Mouse (Mus musculus): ENCODE data around the gene Rbm5. TPM values are rescaled to one million over a fixed set of nuclear protein-coding genes. Genes with fewer than 3 reads are reported as not detected.

Gene Rbm5
- polyA plus RNA-seq, 1 experiment from 2014 or later, result 179 TPM

DNA sequence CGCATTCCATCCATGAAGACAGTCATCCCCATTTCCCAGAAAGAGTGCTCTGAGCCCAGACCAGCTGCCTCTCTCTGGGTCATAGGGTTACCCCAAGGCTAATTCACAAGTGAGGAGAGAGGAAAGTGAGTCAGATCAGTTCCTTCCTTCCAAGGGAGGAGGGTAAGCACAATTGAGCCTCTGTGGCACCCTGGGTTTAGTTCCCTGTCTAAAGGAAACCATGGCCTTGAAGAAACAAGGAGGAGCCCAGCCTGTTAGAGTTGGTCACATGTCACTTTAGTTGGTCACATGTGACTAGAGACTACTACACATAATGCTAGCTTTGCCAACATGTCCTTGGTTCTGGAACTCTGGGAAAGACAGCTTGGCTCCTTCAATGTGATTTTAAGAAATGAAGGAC is 46.0 kb downstream of the Rbm5 start:
- Histone ChIP-seq H3K4me2 (ENCODE audit: low read depth, severe bottlenecking) (no peak overlapping the region), H3K4me3 (ENCODE audit: low read depth, low read length) (no peak overlapping the region), H3K9ac (ENCODE audit: low read length) (no peak overlapping the region), H3K27ac (replicated peaks; ENCODE audit: low read depth, low read length) (peak overlapping the region; percentile 57), H3K9me3 (ENCODE audit: control insufficient read depth, low read length) (no peaks in the 10 kb centered on the region), H3K4me1 (ENCODE audit: control insufficient read depth, insufficient read depth, low read length) (peaks cover 61% of the 10 kb centered on the region), H3K27me3 (ENCODE audit: control insufficient read depth, insufficient read depth, low read length) (no peaks in the 10 kb centered on the region), H3K36me3 (ENCODE audit: control insufficient read depth, insufficient read depth, low read length) (no peaks in the 10 kb centered on the region)
- DNase-seq (ENCODE audit: low spot score) (peak; percentile 22), ATAC-seq (ENCODE audit: insufficient number of reproducible peaks, low FRiP score, low TSS enrichment, low read depth) (no peak)
- 90% methylated on average over 1 of the region's 1 CpGs for WGBS

DNA sequence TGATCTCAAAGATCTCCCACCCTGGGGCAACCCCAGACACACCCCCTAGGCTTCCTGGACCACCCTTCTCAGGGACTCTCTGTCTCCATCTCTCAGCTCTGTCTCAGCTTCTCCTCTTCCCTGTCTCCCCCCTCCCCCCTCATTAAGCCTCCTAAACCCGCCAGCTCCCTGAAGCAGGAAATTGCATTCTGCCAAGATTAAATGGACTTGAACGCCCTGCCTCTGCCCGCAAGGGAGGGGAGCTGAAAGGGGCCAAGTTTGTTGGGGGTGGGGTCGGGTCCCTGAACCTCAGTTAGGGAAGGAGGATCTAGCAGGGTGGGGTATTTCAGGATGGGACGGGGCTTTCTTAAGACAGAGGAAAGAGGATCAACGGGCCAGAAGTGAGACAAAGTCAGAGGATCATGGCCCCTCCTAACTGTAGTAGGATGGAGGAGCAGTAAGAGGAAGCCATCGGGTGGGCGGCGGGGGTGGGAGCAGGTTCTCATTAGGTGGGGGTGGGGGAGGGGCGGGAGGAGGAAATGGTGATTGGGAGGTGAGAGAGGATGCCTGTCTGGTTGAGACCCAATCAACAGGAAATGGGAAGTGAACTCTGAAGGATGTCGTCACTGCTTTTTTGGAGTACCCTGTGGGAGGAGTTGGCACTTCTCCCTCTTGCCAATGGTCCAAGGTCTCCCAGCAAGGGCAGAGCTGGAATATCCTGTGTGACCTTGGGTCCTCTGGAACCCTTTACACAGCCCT is 46.8 kb downstream of the Rbm5 start:
- Histone ChIP-seq H3K27ac (replicated peaks; ENCODE audit: low read depth, low read length) (peak overlapping the region; percentile 57), H3K4me1 (ENCODE audit: control insufficient read depth, insufficient read depth, low read length) (peaks cover 53% of the 10 kb centered on the region), H3K9me3 (ENCODE audit: control insufficient read depth, low read length) (no peaks in the 10 kb centered on the region), H3K9ac (ENCODE audit: low read length) (peak overlapping the region; percentile 45; the same call in 1 of the 2 replicates), H3K27me3 (ENCODE audit: control insufficient read depth, insufficient read depth, low read length) (no peaks in the 10 kb centered on the region), H3K36me3 (ENCODE audit: control insufficient read depth, insufficient read depth, low read length) (no peaks in the 10 kb centered on the region), H3K4me2 (ENCODE audit: low read depth, severe bottlenecking) (peak overlapping the region; percentile 38; the same call in 1 of the 2 replicates), H3K4me3 (ENCODE audit: low read depth, low read length) (peak overlapping the region; percentile 11; the same call in 1 of the 2 replicates)
- WGBS, result under 1% methylated on average over 11 of the region's 11 CpGs
- DNase-seq (ENCODE audit: low spot score) (peak; percentile 72), ATAC-seq (ENCODE audit: insufficient number of reproducible peaks, low FRiP score, low TSS enrichment, low read depth) (peak; percentile 70)

GRCm38 (mm10) chr9:107723292-107723691 is 47.5 kb downstream of the Rbm5 start:
- Histone ChIP-seq H3K36me3 (ENCODE audit: control insufficient read depth, insufficient read depth, low read length) (no peaks in the 10 kb centered on the region), H3K4me1 (ENCODE audit: control insufficient read depth, insufficient read depth, low read length) (peaks cover 48% of the 10 kb centered on the region), H3K4me2 (ENCODE audit: low read depth, severe bottlenecking) (peak overlapping the region; percentile 38; the same call in 1 of the 2 replicates), H3K9ac (ENCODE audit: low read length) (no peak overlapping the region), H3K4me3 (ENCODE audit: low read depth, low read length) (no peak overlapping the region), H3K27ac (replicated peaks; ENCODE audit: low read depth, low read length) (peak overlapping the region; percentile 57), H3K9me3 (ENCODE audit: control insufficient read depth, low read length) (no peaks in the 10 kb centered on the region), H3K27me3 (ENCODE audit: control insufficient read depth, insufficient read depth, low read length) (no peaks in the 10 kb centered on the region)
- DNase-seq (ENCODE audit: low spot score) (peak; percentile 49), ATAC-seq (ENCODE audit: insufficient number of reproducible peaks, low FRiP score, low TSS enrichment, low read depth) (peak; percentile 24)
- 17% methylated on average over 6 of the region's 6 CpGs for WGBS

GRCm38 (mm10) chr9:107718781-107719540 is 51.8 kb downstream of the Rbm5 start:
- DNase-seq (ENCODE audit: low spot score) (no peak), ATAC-seq (ENCODE audit: insufficient number of reproducible peaks, low FRiP score, low TSS enrichment, low read depth) (no peak)
- 87% methylated on average over 10 of the region's 10 CpGs for WGBS
- no peaks in the 10 kb centered on the region for H3K36me3 ChIP-seq (ENCODE audit: control insufficient read depth, insufficient read depth, low read length)
- H3K4me2 ChIP-seq (ENCODE audit: low read depth, severe bottlenecking), result no peak overlapping the region
- H3K4me1 ChIP-seq (ENCODE audit: control insufficient read depth, insufficient read depth, low read length), result peaks cover 51% of the 10 kb centered on the region
- H3K27ac ChIP-seq (replicated peaks; ENCODE audit: low read depth, low read length), result no peak overlapping the region
- no peak overlapping the region for H3K4me3 ChIP-seq (ENCODE audit: low read depth, low read length)
- no peaks in the 10 kb centered on the region for H3K9me3 ChIP-seq (ENCODE audit: control insufficient read depth, low read length)
- H3K9ac ChIP-seq (ENCODE audit: low read length), result no peak overlapping the region
- no peaks in the 10 kb centered on the region for H3K27me3 ChIP-seq (ENCODE audit: control insufficient read depth, insufficient read depth, low read length)

DNA sequence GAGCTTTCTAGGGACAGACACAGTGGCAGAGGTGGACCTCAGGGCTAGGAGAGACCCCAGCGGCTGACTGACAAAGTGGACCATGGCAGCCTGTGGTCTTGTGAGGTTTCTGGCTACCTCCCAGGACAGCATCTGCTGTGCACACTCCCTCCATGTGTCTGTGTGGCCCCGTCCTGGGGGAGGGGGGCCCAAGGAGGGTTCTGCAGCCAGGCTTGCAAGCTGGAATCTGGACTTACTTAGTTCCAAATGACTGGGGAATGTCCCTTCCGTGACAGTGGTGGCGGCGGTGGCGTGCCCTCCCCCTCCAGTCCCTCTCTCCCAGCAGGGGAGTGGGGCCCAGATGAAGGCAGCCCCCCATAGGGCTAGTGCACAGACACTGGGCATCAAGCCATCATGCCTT is 53.8 kb downstream of the Rbm5 start:
- DNase-seq (ENCODE audit: low spot score) (peak; percentile 77), ATAC-seq (ENCODE audit: insufficient number of reproducible peaks, low FRiP score, low TSS enrichment, low read depth) (peak; percentile 31; the same call in 1 of the 2 replicates)
- no peaks in the 10 kb centered on the region for H3K9me3 ChIP-seq (ENCODE audit: control insufficient read depth, low read length)
- H3K36me3 ChIP-seq (ENCODE audit: control insufficient read depth, insufficient read depth, low read length), result no peaks in the 10 kb centered on the region
- peaks cover 38% of the 10 kb centered on the region for H3K4me1 ChIP-seq (ENCODE audit: control insufficient read depth, insufficient read depth, low read length)
- peak overlapping the region; percentile 65 for H3K27ac ChIP-seq (replicated peaks; ENCODE audit: low read depth, low read length)
- no peak overlapping the region for H3K4me3 ChIP-seq (ENCODE audit: low read depth, low read length)
- no peak overlapping the region for H3K4me2 ChIP-seq (ENCODE audit: low read depth, severe bottlenecking)
- WGBS, result 13% methylated on average over 6 of the region's 6 CpGs
- no peaks in the 10 kb centered on the region for H3K27me3 ChIP-seq (ENCODE audit: control insufficient read depth, insufficient read depth, low read length)
- H3K9ac ChIP-seq (ENCODE audit: low read length), result no peak overlapping the region

DNA sequence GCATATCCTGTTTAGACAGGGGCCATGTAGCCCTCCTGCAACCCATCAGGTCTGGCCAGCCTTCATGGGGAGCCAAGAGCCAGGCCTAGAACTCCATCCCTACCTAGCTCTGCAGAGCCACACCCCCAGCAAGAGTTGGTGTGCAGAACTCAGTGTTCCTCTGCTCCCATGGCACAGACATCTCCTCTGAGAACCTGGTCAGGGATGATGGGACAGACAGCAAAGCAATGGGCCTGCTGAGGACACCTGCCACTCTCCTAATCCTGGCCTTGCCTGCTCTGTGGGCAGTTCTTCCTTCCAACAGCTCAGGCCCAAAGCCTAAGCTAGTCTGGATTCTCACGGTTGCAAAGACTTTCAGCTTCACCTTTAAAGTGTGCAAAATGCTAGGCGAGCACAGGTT is 55.2 kb downstream of the Rbm5 start:
- ATAC-seq (ENCODE audit: insufficient number of reproducible peaks, low FRiP score, low TSS enrichment, low read depth) (no peak), DNase-seq (ENCODE audit: low spot score) (peak; percentile 20)
- Histone ChIP-seq H3K4me3 (ENCODE audit: low read depth, low read length) (no peak overlapping the region), H3K4me1 (ENCODE audit: control insufficient read depth, insufficient read depth, low read length) (peaks cover 38% of the 10 kb centered on the region), H3K27me3 (ENCODE audit: control insufficient read depth, insufficient read depth, low read length) (no peaks in the 10 kb centered on the region), H3K27ac (replicated peaks; ENCODE audit: low read depth, low read length) (no peak overlapping the region; the same call in 1 of the 2 replicates), H3K36me3 (ENCODE audit: control insufficient read depth, insufficient read depth, low read length) (no peaks in the 10 kb centered on the region), H3K9me3 (ENCODE audit: control insufficient read depth, low read length) (no peaks in the 10 kb centered on the region), H3K9ac (ENCODE audit: low read length) (no peak overlapping the region), H3K4me2 (ENCODE audit: low read depth, severe bottlenecking) (no peak overlapping the region)
- WGBS, result 79% methylated on average over 2 of the region's 2 CpGs

DNA sequence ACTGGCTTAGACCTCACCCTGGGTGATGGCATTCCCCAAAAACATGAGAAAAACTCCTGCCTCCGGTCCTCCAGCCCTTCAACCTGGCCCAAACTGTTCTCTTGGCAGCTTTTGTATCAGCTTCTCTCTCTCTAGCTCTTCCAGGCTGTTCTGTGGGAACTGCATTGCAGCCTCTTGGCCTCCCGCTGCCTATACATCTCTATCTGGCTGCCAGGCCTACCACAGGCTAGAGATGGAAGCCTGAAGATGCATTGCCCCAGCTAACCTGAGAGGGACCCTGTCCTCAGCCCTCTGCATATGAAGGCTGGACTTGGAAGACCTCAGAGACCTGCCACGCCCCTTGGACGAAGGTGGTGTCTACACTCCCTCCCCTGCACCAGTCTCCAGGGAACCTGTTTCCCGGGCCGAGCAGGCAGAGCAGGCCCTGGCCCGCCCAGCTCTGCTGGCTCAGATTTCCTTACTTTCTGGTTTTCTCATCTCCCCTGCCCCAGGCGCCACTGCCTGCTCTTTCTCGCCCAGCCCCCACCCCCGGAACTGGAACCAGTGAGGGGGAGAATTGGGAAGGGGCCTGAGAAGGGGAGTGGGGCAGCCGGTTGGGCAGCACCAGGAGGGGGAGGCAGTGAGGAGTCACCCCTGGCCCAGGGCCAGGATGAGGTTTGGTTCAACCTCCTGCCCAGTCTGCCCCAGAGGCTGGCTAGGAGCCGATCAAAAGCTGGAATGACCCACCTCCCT is 56.4 kb downstream of the Rbm5 start:
- Histone ChIP-seq H3K27ac (replicated peaks; ENCODE audit: low read depth, low read length) (peak overlapping the region; percentile 63), H3K9me3 (ENCODE audit: control insufficient read depth, low read length) (no peaks in the 10 kb centered on the region), H3K9ac (ENCODE audit: low read length) (no peak overlapping the region; the same call in 1 of the 2 replicates), H3K27me3 (ENCODE audit: control insufficient read depth, insufficient read depth, low read length) (no peaks in the 10 kb centered on the region), H3K4me2 (ENCODE audit: low read depth, severe bottlenecking) (peak overlapping the region; percentile 26; the same call in 1 of the 2 replicates), H3K4me1 (ENCODE audit: control insufficient read depth, insufficient read depth, low read length) (peaks cover 46% of the 10 kb centered on the region), H3K36me3 (ENCODE audit: control insufficient read depth, insufficient read depth, low read length) (no peaks in the 10 kb centered on the region), H3K4me3 (ENCODE audit: low read depth, low read length) (no peak overlapping the region)
- WGBS, result 8% methylated on average over 12 of the region's 12 CpGs
- ATAC-seq (ENCODE audit: insufficient number of reproducible peaks, low FRiP score, low TSS enrichment, low read depth) (peak; percentile 71), DNase-seq (ENCODE audit: low spot score) (peak; percentile 85)

Data from limb, embryonic 11.5 days (tissue).